Mouse (Mus musculus) liver, embryonic 14.5 days (tissue): ENCODE data around the gene Fxn.

Experiments
- CTCF ChIP-seq: IDR thresholded peaks from 2 replicates; pipeline ENCODE4 v1.5.1; 2016; ENCODE audit warnings: antibody characterized with exemption, low read depth, control low read depth
- EP300 ChIP-seq: IDR thresholded peaks from 2 replicates; pipeline ENCODE4 v1.6.1; 2016; ENCODE audit warnings: antibody characterized with exemption, low read depth

GRCm38 (mm10) chr19:24221455-24221854, 59.0 kb downstream of the Fxn start:
- TF ChIP-seq CTCF (no peak), EP300 (no peak)
